Mouse (Mus musculus): ENCODE data around the gene Abcc8. TPM values are rescaled to one million over a fixed set of nuclear protein-coding genes. Genes with fewer than 3 reads are reported as not detected.
A peak's percentile ranks its signal among the peaks of the same experiment; 100 is the strongest.

Gene Abcc8
- 0.77 and 0.82 TPM in 2 replicates for polyA plus RNA-seq (2014; fragmentation: Nextera tagmentation; extraction: Ambion mirVana)

- ATAC-seq (ENCODE audit: insufficient number of reproducible peaks, low FRiP score, low TSS enrichment, low read depth) = 0 out of 2 replicates have a peak, but pooled peaks have one; percentile 37
- Histone ChIP-seq H3K27me3 (ENCODE audit: control insufficient read depth, insufficient read depth, low read length) (peaks cover 37% of the 10 kb centered on the region), H3K4me2 (ENCODE audit: low read depth, severe bottlenecking) (peak within 1 kb of the TSS; percentile 73), H3K4me1 (ENCODE audit: control insufficient read depth, insufficient read depth, low read length) (peaks cover 5% of the 10 kb centered on the region; the same call in 1 of the 2 replicates), H3K9ac (ENCODE audit: low read length) (peak within 1 kb of the TSS; percentile 9; the same call in 1 of the 2 replicates), H3K4me3 (ENCODE audit: low read depth, low read length) (peak within 1 kb of the TSS; percentile 37), H3K9me3 (ENCODE audit: control insufficient read depth, low read length) (no peaks in the 10 kb centered on the region), H3K36me3 (ENCODE audit: control insufficient read depth, insufficient read depth, low read length) (no peaks in the 10 kb centered on the region), H3K27ac (replicated peaks; ENCODE audit: low read depth, low read length) (no peak within 1 kb of the TSS)
- peak; percentile 36 for DNase-seq (ENCODE audit: low spot score)
- WGBS = under 1% methylated on average over 69 of the region's 75 CpGs
Measured at GRCm38 (mm10) chr7:46179431-46180275, at the start of gene Abcc8. TSS of gene Abcc8 (minus strand) at chr7:46180033.

GRCm38 (mm10) chr7:46226936-46227335, 47.1 kb upstream of the Abcc8 start:
- 82% methylated on average over 4 of the region's 4 CpGs for WGBS
- no peak for ATAC-seq (ENCODE audit: insufficient number of reproducible peaks, low FRiP score, low TSS enrichment, low read depth)
- H3K4me3 ChIP-seq (ENCODE audit: low read depth, low read length) = no peak overlapping the region
- H3K4me2 ChIP-seq (ENCODE audit: low read depth, severe bottlenecking) = no peak overlapping the region
- no peak overlapping the region for H3K27ac ChIP-seq (replicated peaks; ENCODE audit: low read depth, low read length)
- H3K4me1 ChIP-seq (ENCODE audit: control insufficient read depth, insufficient read depth, low read length) = no peaks in the 10 kb centered on the region
- H3K9me3 ChIP-seq (ENCODE audit: control insufficient read depth, low read length) = no peaks in the 10 kb centered on the region
- H3K27me3 ChIP-seq (ENCODE audit: control insufficient read depth, insufficient read depth, low read length) = no peaks in the 10 kb centered on the region
- no peaks in the 10 kb centered on the region for H3K36me3 ChIP-seq (ENCODE audit: control insufficient read depth, insufficient read depth, low read length)
- H3K9ac ChIP-seq (ENCODE audit: low read length) = no peak overlapping the region
- DNase-seq (ENCODE audit: low spot score) = no peak

- no peaks in the 10 kb centered on the region for H3K4me1 ChIP-seq (ENCODE audit: control insufficient read depth, insufficient read depth, low read length)
- H3K4me3 ChIP-seq (ENCODE audit: low read depth, low read length) = no peak overlapping the region
- no peaks in the 10 kb centered on the region for H3K36me3 ChIP-seq (ENCODE audit: control insufficient read depth, insufficient read depth, low read length)
- WGBS = 25% methylated on average over 7 of the region's 7 CpGs
- no peaks in the 10 kb centered on the region for H3K9me3 ChIP-seq (ENCODE audit: control insufficient read depth, low read length)
- H3K27ac ChIP-seq (replicated peaks; ENCODE audit: low read depth, low read length) = no peak overlapping the region
- H3K27me3 ChIP-seq (ENCODE audit: control insufficient read depth, insufficient read depth, low read length) = no peaks in the 10 kb centered on the region
- H3K9ac ChIP-seq (ENCODE audit: low read length) = no peak overlapping the region
- ATAC-seq (ENCODE audit: insufficient number of reproducible peaks, low FRiP score, low TSS enrichment, low read depth) (no peak), DNase-seq (ENCODE audit: low spot score) (peak; percentile 82)
- H3K4me2 ChIP-seq (ENCODE audit: low read depth, severe bottlenecking) = no peak overlapping the region
Measured at GRCm38 (mm10) chr7:46226253-46226652, 46.4 kb upstream of the Abcc8 start.

- no peak for ATAC-seq (ENCODE audit: insufficient number of reproducible peaks, low FRiP score, low TSS enrichment, low read depth)
Measured at GRCm38 (mm10) chr7:46220591-46221129, 40.8 kb upstream of the Abcc8 start.

GRCm38 (mm10) chr7:46218415-46218814, 38.6 kb upstream of the Abcc8 start:
- ATAC-seq (ENCODE audit: insufficient number of reproducible peaks, low FRiP score, low TSS enrichment, low read depth) (no peak), DNase-seq (ENCODE audit: low spot score) (peak; percentile 51)
- no peak overlapping the region for H3K27ac ChIP-seq (replicated peaks; ENCODE audit: low read depth, low read length)
- no peaks in the 10 kb centered on the region for H3K27me3 ChIP-seq (ENCODE audit: control insufficient read depth, insufficient read depth, low read length)
- no peaks in the 10 kb centered on the region for H3K36me3 ChIP-seq (ENCODE audit: control insufficient read depth, insufficient read depth, low read length)
- no peak overlapping the region for H3K9ac ChIP-seq (ENCODE audit: low read length)
- no peaks in the 10 kb centered on the region for H3K9me3 ChIP-seq (ENCODE audit: control insufficient read depth, low read length)
- no peak overlapping the region for H3K4me2 ChIP-seq (ENCODE audit: low read depth, severe bottlenecking)
- no peak overlapping the region for H3K4me3 ChIP-seq (ENCODE audit: low read depth, low read length)
- no peaks in the 10 kb centered on the region for H3K4me1 ChIP-seq (ENCODE audit: control insufficient read depth, insufficient read depth, low read length)
- WGBS = 9% methylated on average over 11 of the region's 11 CpGs

More at GRCm38 (mm10) chr7:46220591-46221129, 40.8 kb upstream of the Abcc8 start:
- Histone ChIP-seq H3K27ac (replicated peaks; ENCODE audit: low read depth, low read length) (no peak overlapping the region), H3K27me3 (ENCODE audit: control insufficient read depth, insufficient read depth, low read length) (no peaks in the 10 kb centered on the region), H3K9ac (ENCODE audit: low read length) (no peak overlapping the region), H3K9me3 (ENCODE audit: control insufficient read depth, low read length) (no peaks in the 10 kb centered on the region), H3K36me3 (ENCODE audit: control insufficient read depth, insufficient read depth, low read length) (no peaks in the 10 kb centered on the region), H3K4me1 (ENCODE audit: control insufficient read depth, insufficient read depth, low read length) (no peaks in the 10 kb centered on the region), H3K4me2 (ENCODE audit: low read depth, severe bottlenecking) (no peak overlapping the region), H3K4me3 (ENCODE audit: low read depth, low read length) (no peak overlapping the region)
- no peak for DNase-seq (ENCODE audit: low spot score)
- WGBS = 69% methylated on average over 8 of the region's 8 CpGs

GRCm38 (mm10) chr7:46216481-46216880, 36.6 kb upstream of the Abcc8 start:
- Histone ChIP-seq H3K27ac (replicated peaks; ENCODE audit: low read depth, low read length) (no peak overlapping the region), H3K36me3 (ENCODE audit: control insufficient read depth, insufficient read depth, low read length) (no peaks in the 10 kb centered on the region), H3K9me3 (ENCODE audit: control insufficient read depth, low read length) (no peaks in the 10 kb centered on the region), H3K4me1 (ENCODE audit: control insufficient read depth, insufficient read depth, low read length) (no peaks in the 10 kb centered on the region), H3K27me3 (ENCODE audit: control insufficient read depth, insufficient read depth, low read length) (no peaks in the 10 kb centered on the region), H3K4me3 (ENCODE audit: low read depth, low read length) (no peak overlapping the region), H3K9ac (ENCODE audit: low read length) (no peak overlapping the region), H3K4me2 (ENCODE audit: low read depth, severe bottlenecking) (no peak overlapping the region)
- ATAC-seq (ENCODE audit: insufficient number of reproducible peaks, low FRiP score, low TSS enrichment, low read depth) = no peak
- WGBS = 79% methylated on average over 2 of the region's 2 CpGs
- no peak for DNase-seq (ENCODE audit: low spot score)

GRCm38 (mm10) chr7:46210276-46210675, 30.4 kb upstream of the Abcc8 start:
- Histone ChIP-seq H3K27me3 (ENCODE audit: control insufficient read depth, insufficient read depth, low read length) (no peaks in the 10 kb centered on the region), H3K36me3 (ENCODE audit: control insufficient read depth, insufficient read depth, low read length) (no peaks in the 10 kb centered on the region), H3K9me3 (ENCODE audit: control insufficient read depth, low read length) (no peaks in the 10 kb centered on the region), H3K27ac (replicated peaks; ENCODE audit: low read depth, low read length) (no peak overlapping the region), H3K4me3 (ENCODE audit: low read depth, low read length) (no peak overlapping the region), H3K4me1 (ENCODE audit: control insufficient read depth, insufficient read depth, low read length) (no peaks in the 10 kb centered on the region), H3K9ac (ENCODE audit: low read length) (no peak overlapping the region), H3K4me2 (ENCODE audit: low read depth, severe bottlenecking) (no peak overlapping the region)
- ATAC-seq (ENCODE audit: insufficient number of reproducible peaks, low FRiP score, low TSS enrichment, low read depth) = no peak
- no peak for DNase-seq (ENCODE audit: low spot score)
- 91% methylated on average over 6 of the region's 6 CpGs for WGBS

- no peaks in the 10 kb centered on the region for H3K9me3 ChIP-seq (ENCODE audit: control insufficient read depth, low read length)
- no peak for ATAC-seq (ENCODE audit: insufficient number of reproducible peaks, low FRiP score, low TSS enrichment, low read depth)
- no peaks in the 10 kb centered on the region for H3K36me3 ChIP-seq (ENCODE audit: control insufficient read depth, insufficient read depth, low read length)
- no peaks in the 10 kb centered on the region for H3K27me3 ChIP-seq (ENCODE audit: control insufficient read depth, insufficient read depth, low read length)
- H3K4me3 ChIP-seq (ENCODE audit: low read depth, low read length) = no peak overlapping the region
- no peaks in the 10 kb centered on the region for H3K4me1 ChIP-seq (ENCODE audit: control insufficient read depth, insufficient read depth, low read length)
- no peak overlapping the region for H3K27ac ChIP-seq (replicated peaks; ENCODE audit: low read depth, low read length)
- no peak overlapping the region for H3K4me2 ChIP-seq (ENCODE audit: low read depth, severe bottlenecking)
- H3K9ac ChIP-seq (ENCODE audit: low read length) = no peak overlapping the region
- WGBS = 92% methylated on average over 8 of the region's 8 CpGs
- no peak for DNase-seq (ENCODE audit: low spot score)
Measured at GRCm38 (mm10) chr7:46208131-46208530, 28.3 kb upstream of the Abcc8 start.

All from limb, embryonic 11.5 days (tissue).